Mouse (Mus musculus) spleen, adult 2 months (tissue): ENCODE data around the gene Tef.

Source experiments
- CTCF ChIP-seq: fragments of 200-500 bp; IDR thresholded peaks from 2 replicates; pipeline ENCODE4 v1.5.1; 2011; ENCODE audit warnings: mild to moderate bottlenecking, inconsistent platforms; ENCODE audit not compliant: insufficient read depth, insufficient read length, insufficient replicate concordance; ENCODE audit errors: extremely low read depth
- POLR2A ChIP-seq: fragments of 200-500 bp; IDR thresholded peaks from 2 replicates; pipeline ENCODE4 v1.6.1; 2011; ENCODE audit warnings: low read depth, low read length, inconsistent platforms

DNA sequence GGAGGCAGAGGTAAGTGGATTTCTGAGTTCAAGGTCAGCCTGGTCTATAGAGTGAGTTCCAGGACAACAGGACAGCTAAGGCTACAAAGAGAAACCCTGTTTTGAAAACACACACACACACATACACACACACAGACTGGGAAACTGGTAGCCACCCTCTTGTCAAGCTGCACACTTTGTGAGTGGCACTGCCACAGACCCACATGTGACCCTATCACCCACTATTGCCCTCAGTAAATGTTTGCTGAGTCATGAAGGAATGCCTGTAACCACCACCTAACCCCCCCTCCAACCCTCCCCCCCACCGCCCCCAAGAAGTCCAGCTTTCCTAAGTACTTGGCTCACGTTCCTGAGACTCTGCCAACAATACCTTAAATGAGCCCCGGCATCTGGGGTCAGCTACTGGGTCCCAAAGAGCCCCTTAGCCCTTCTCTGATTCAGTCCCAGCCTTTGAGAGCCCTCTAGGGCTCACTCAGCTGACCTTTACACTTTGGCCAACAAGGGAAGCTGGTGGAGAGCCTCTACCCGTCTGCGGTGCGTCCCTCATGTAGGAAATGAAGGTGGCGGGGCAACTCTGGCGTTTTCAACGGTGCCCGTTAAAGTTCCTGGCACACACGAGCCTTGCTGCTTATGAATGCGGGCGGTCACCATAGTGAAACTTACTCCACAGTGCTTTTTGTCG lies 36.5 kb downstream of the Tef start:
- TF ChIP-seq CTCF = no peak
- TF ChIP-seq POLR2A = no peak
